Mouse (Mus musculus): ENCODE measurements at regions not wholly inside any gene's neighbourhood (a gene's known extent, or its start where the extent isn't known, plus 50 kb on each side); places are given as distances from the start of the nearest gene placed in this dataset.

- Histone ChIP-seq H3K27ac (no peak overlapping the region), H3K9me3 (no peaks in the 10 kb centered on the region; the same call in 1 of the 2 replicates), H3K27me3 (no peaks in the 10 kb centered on the region), H3K36me3 (no peaks in the 10 kb centered on the region), H3K4me1 (peaks cover 10% of the 10 kb centered on the region; the same call in 1 of the 2 replicates), H3K9ac (no peak overlapping the region), H3K4me3 (no peak overlapping the region), H3K4me2 (replicated peaks) (no peak overlapping the region)
- no peak for ATAC-seq (ENCODE audit: low FRiP score, low read depth)
- 90% methylated on average over 1 of the region's 1 CpGs for WGBS
These were observed 122.8 kb upstream of the Mpped2 start for GRCm38 (mm10) chr2:106570226-106570625.

- H3K27me3 ChIP-seq: no peaks in the 10 kb centered on the region
- ATAC-seq (ENCODE audit: low FRiP score, low read depth): no peak
- H3K27ac ChIP-seq: no peak overlapping the region
- WGBS: 92% methylated on average over 3 of the region's 3 CpGs
- H3K36me3 ChIP-seq: no peaks in the 10 kb centered on the region
- H3K9ac ChIP-seq: no peak overlapping the region
- H3K9me3 ChIP-seq: no peaks in the 10 kb centered on the region; the same call in 1 of the 2 replicates
- H3K4me1 ChIP-seq: peaks cover 20% of the 10 kb centered on the region
- H3K4me3 ChIP-seq: no peak overlapping the region
- no peak overlapping the region for H3K4me2 ChIP-seq (replicated peaks)
These were observed 121.7 kb upstream of the Mpped2 start for GRCm38 (mm10) chr2:106571346-106571745.

GRCm38 (mm10) chr2:106571913-106572312 is 121.2 kb upstream of the Mpped2 start:
- H3K4me2 ChIP-seq (replicated peaks): no peak overlapping the region
- H3K9ac ChIP-seq: no peak overlapping the region
- no peaks in the 10 kb centered on the region for H3K9me3 ChIP-seq
- no peaks in the 10 kb centered on the region for H3K36me3 ChIP-seq
- H3K4me3 ChIP-seq: no peak overlapping the region
- WGBS: 47% methylated on average over 2 of the region's 2 CpGs
- no peaks in the 10 kb centered on the region for H3K27me3 ChIP-seq
- no peak overlapping the region for H3K27ac ChIP-seq
- peak; percentile 59; the same call in 1 of the 2 replicates for ATAC-seq (ENCODE audit: low FRiP score, low read depth)
- peaks cover 25% of the 10 kb centered on the region for H3K4me1 ChIP-seq

GRCm38 (mm10) chr2:106576746-106577323 is 116.2 kb upstream of the Mpped2 start:
- Histone ChIP-seq H3K36me3 (no peaks in the 10 kb centered on the region), H3K4me1 (peaks cover 41% of the 10 kb centered on the region), H3K4me3 (no peak overlapping the region), H3K4me2 (replicated peaks) (no peak overlapping the region; the same call in 1 of the 2 replicates), H3K27me3 (peaks cover 6% of the 10 kb centered on the region; the same call in 1 of the 2 replicates), H3K9me3 (no peaks in the 10 kb centered on the region), H3K27ac (no peak overlapping the region), H3K9ac (no peak overlapping the region)
- 8% methylated on average over 4 of the region's 4 CpGs for WGBS
- ATAC-seq (ENCODE audit: low FRiP score, low read depth): peak; percentile 43; the same call in 1 of the 2 replicates

- no peak overlapping the region for H3K27ac ChIP-seq
- ATAC-seq (ENCODE audit: low FRiP score, low read depth): no peak
- no peaks in the 10 kb centered on the region for H3K36me3 ChIP-seq
- H3K4me2 ChIP-seq (replicated peaks): no peak overlapping the region
- H3K9ac ChIP-seq: no peak overlapping the region
- no peak overlapping the region for H3K4me3 ChIP-seq
- 74% methylated on average over 1 of the region's 1 CpGs for WGBS
- H3K9me3 ChIP-seq: no peaks in the 10 kb centered on the region
- H3K4me1 ChIP-seq: peaks cover 37% of the 10 kb centered on the region
- peaks cover 6% of the 10 kb centered on the region; the same call in 1 of the 2 replicates for H3K27me3 ChIP-seq
These were observed 115.0 kb upstream of the Mpped2 start for GRCm38 (mm10) chr2:106578062-106578461.

- Histone ChIP-seq H3K27me3 (peaks cover 6% of the 10 kb centered on the region; the same call in 1 of the 2 replicates), H3K9me3 (no peaks in the 10 kb centered on the region), H3K36me3 (no peaks in the 10 kb centered on the region), H3K4me2 (replicated peaks) (no peak overlapping the region), H3K27ac (no peak overlapping the region), H3K4me1 (peaks cover 36% of the 10 kb centered on the region), H3K4me3 (no peak overlapping the region), H3K9ac (no peak overlapping the region)
- ATAC-seq (ENCODE audit: low FRiP score, low read depth): peak; percentile 34; the same call in 1 of the 2 replicates
- WGBS: 36% methylated on average over 5 of the region's 5 CpGs
These were observed 112.4 kb upstream of the Mpped2 start for GRCm38 (mm10) chr2:106580663-106581062.

GRCm38 (mm10) chr2:106621251-106621650 is 71.8 kb upstream of the Mpped2 start:
- Histone ChIP-seq H3K27me3 (no peaks in the 10 kb centered on the region), H3K4me2 (replicated peaks) (no peak overlapping the region), H3K4me3 (no peak overlapping the region), H3K9me3 (no peaks in the 10 kb centered on the region), H3K36me3 (no peaks in the 10 kb centered on the region), H3K9ac (no peak overlapping the region), H3K4me1 (no peaks in the 10 kb centered on the region), H3K27ac (no peak overlapping the region)
- 87% methylated on average over 3 of the region's 3 CpGs for WGBS
- ATAC-seq (ENCODE audit: low FRiP score, low read depth): no peak

GRCm38 (mm10) chr2:106622326-106622725 is 70.7 kb upstream of the Mpped2 start:
- ATAC-seq (ENCODE audit: low FRiP score, low read depth): no peak
- Histone ChIP-seq H3K4me2 (replicated peaks) (no peak overlapping the region), H3K27me3 (no peaks in the 10 kb centered on the region), H3K27ac (no peak overlapping the region), H3K4me3 (no peak overlapping the region), H3K36me3 (no peaks in the 10 kb centered on the region), H3K9ac (no peak overlapping the region), H3K9me3 (no peaks in the 10 kb centered on the region), H3K4me1 (no peaks in the 10 kb centered on the region)
- WGBS: 72% methylated on average over 5 of the region's 5 CpGs

- Histone ChIP-seq H3K27ac (no peak overlapping the region), H3K27me3 (no peaks in the 10 kb centered on the region), H3K36me3 (no peaks in the 10 kb centered on the region), H3K4me1 (no peaks in the 10 kb centered on the region), H3K9ac (no peak overlapping the region), H3K9me3 (no peaks in the 10 kb centered on the region), H3K4me2 (replicated peaks) (no peak overlapping the region), H3K4me3 (no peak overlapping the region)
- 91% methylated on average over 2 of the region's 2 CpGs for WGBS
- ATAC-seq (ENCODE audit: low FRiP score, low read depth): no peak
These were observed 69.4 kb upstream of the Mpped2 start for GRCm38 (mm10) chr2:106623680-106624079.

- no peak overlapping the region for H3K4me3 ChIP-seq
- no peaks in the 10 kb centered on the region for H3K36me3 ChIP-seq
- H3K9me3 ChIP-seq: no peaks in the 10 kb centered on the region
- H3K9ac ChIP-seq: no peak overlapping the region
- no peak overlapping the region for H3K27ac ChIP-seq
- H3K4me1 ChIP-seq: no peaks in the 10 kb centered on the region
- H3K27me3 ChIP-seq: no peaks in the 10 kb centered on the region
- no peak for ATAC-seq (ENCODE audit: low FRiP score, low read depth)
- H3K4me2 ChIP-seq (replicated peaks): no peak overlapping the region
- WGBS: 58% methylated on average over 8 of the region's 8 CpGs
These were observed 61.1 kb upstream of the Mpped2 start for GRCm38 (mm10) chr2:106631986-106632385.

Data from limb, embryonic 13.5 days (tissue).